Mouse (Mus musculus) liver, embryonic 16.5 days (tissue): ENCODE measurements around the gene Ildr2. TPM values are rescaled to one million over a fixed set of nuclear protein-coding genes. Genes with fewer than 3 reads are reported as not detected.

ENCODE experiments used
- ATAC-seq: fragments of 200-750 bp; cut with Nextera tagmentation; 2 replicates; pipeline ENCODE4 v1.8.0; 2017; ENCODE audit warnings: low read depth, mild to moderate bottlenecking, moderate number of reproducible peaks, moderate library complexity
- H3K27ac ChIP-seq: fragments of 300-500 bp; sonication (generic); 2 replicates; pipeline ENCODE4 v1.5.1; 2014; ENCODE audit warnings: mild to moderate bottlenecking, low read length
- H3K27me3 ChIP-seq: fragments of 300-500 bp; sonication (generic); 2 replicates; pipeline ENCODE4 v1.6.1; 2014; ENCODE audit warnings: low read depth, low read length, mixed read lengths; ENCODE audit not compliant: control insufficient read depth, insufficient read depth
- H3K36me3 ChIP-seq: fragments of 300-500 bp; sonication (generic); 2 replicates; pipeline ENCODE4 v1.6.1; 2014; ENCODE audit warnings: mild to moderate bottlenecking; ENCODE audit not compliant: control insufficient read depth, insufficient read depth
- H3K4me1 ChIP-seq: fragments of 300-500 bp; sonication (generic); 2 replicates; pipeline ENCODE4 v1.6.1; 2014; ENCODE audit warnings: low read depth, low read length, mixed read lengths; ENCODE audit not compliant: control insufficient read depth
- H3K4me2 ChIP-seq: fragments of 300-500 bp; sonication (generic); 2 replicates; pipeline ENCODE4 v1.6.1; 2014; ENCODE audit warnings: low read depth, low read length, mixed read lengths
- H3K4me3 ChIP-seq: fragments of 300-500 bp; sonication (generic); 2 replicates; pipeline ENCODE4 v1.5.1; 2014; ENCODE audit warnings: low read depth, mild to moderate bottlenecking, low read length
- H3K9ac ChIP-seq: fragments of 300-500 bp; sonication (generic); 2 replicates; pipeline ENCODE4 v1.6.1; 2014; ENCODE audit warnings: low read depth, low read length
- H3K9me3 ChIP-seq: fragments of 300-500 bp; sonication (generic); replicated peaks from 2 replicates; pipeline ENCODE4 v1.6.1; 2016; ENCODE audit warnings: low read length; ENCODE audit not compliant: control insufficient read depth
- WGBS: fragments of 180-500 bp; shearing (Covaris S2); extraction: QIAGEN DNeasy Blood & Tissue Kit; methylation state at CpG from one replicate; pipeline ENCODE4 v1.1.7; 2014; ENCODE audit not compliant: insufficient replicate concordance; 5-methylcytosine and 5-hydroxymethylcytosine counted together
- polyA plus RNA-seq: library from polyadenylated mRNA; unstranded; fragments of >200 nt; fragmentation: Nextera tagmentation; extraction: Ambion mirVana; gene quantifications from 2 replicates; pipeline ENCODE4 v1.2.1, GENCODE M21; 2015

The Ildr2 gene
- polyA plus RNA-seq, 1 experiment from 2014 or later: 0.04 TPM

DNA sequence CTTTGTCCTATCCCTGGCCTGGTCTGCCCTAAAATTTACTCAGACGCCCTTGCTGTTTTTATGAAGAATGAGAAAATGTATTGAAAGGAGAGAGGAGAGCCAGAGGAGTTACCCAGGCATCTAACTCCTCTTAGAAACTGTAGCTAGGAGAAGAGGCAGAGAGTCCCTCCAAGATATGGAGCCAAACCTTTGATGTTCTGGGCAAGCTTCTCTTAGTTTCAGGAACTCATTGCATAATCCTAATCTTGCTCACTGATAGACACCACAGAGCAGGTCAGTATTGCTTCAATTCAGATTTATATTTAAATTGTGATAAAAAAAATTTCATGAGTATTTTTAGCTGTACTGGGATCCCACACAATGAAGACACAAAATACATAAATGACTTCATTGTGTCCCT, 27.3 kb downstream of the Ildr2 start:
- H3K4me3 ChIP-seq: no peak overlapping the region
- H3K9me3 ChIP-seq: no peaks in the 10 kb centered on the region
- peaks cover 2% of the 10 kb centered on the region for H3K27me3 ChIP-seq
- H3K9ac ChIP-seq: no peak overlapping the region
- H3K4me2 ChIP-seq: no peak overlapping the region
- H3K4me1 ChIP-seq: no peaks in the 10 kb centered on the region
- no peak for ATAC-seq
- WGBS: 30% methylated on average over 1 of the region's 1 CpGs
- H3K36me3 ChIP-seq: no peaks in the 10 kb centered on the region
- no peak overlapping the region for H3K27ac ChIP-seq

DNA sequence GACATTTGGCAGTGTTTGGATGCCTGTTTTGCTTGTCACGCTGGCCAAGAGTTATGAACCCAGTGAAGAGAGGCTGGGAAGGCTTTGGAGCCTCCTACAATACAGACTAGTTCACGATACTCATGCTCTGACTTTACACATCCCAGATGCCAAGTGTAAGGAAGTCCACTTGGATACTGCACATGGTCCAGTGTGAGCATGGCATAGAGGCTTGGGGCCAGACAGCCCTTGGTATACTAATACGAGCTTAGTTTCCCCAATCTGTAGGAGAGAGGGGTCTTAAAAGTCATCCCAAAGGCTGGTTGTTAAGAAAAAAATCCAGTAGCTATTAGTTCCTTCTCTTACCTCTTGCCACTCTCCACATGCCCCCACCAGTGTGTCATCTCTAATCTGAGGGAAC, 27.9 kb downstream of the Ildr2 start:
- H3K9ac ChIP-seq: no peak overlapping the region
- no peak overlapping the region for H3K4me2 ChIP-seq
- H3K4me3 ChIP-seq: no peak overlapping the region
- ATAC-seq: no peak
- 49% methylated on average over 3 of the region's 3 CpGs for WGBS
- H3K4me1 ChIP-seq: no peaks in the 10 kb centered on the region
- H3K27me3 ChIP-seq: peaks cover 2% of the 10 kb centered on the region
- no peak overlapping the region for H3K27ac ChIP-seq
- H3K9me3 ChIP-seq: no peaks in the 10 kb centered on the region
- no peaks in the 10 kb centered on the region for H3K36me3 ChIP-seq

- Histone ChIP-seq H3K9ac (no peak overlapping the region), H3K9me3 (no peaks in the 10 kb centered on the region), H3K36me3 (no peaks in the 10 kb centered on the region), H3K4me1 (no peaks in the 10 kb centered on the region), H3K4me3 (no peak overlapping the region), H3K27me3 (peaks cover 2% of the 10 kb centered on the region), H3K4me2 (no peak overlapping the region), H3K27ac (no peak overlapping the region)
- WGBS: 10% methylated on average over 22 of the region's 22 CpGs
- no peak for ATAC-seq
Observed at GRCm38 (mm10) chr1:166282597-166283210, 28.8 kb downstream of the Ildr2 start.

GRCm38 (mm10) chr1:166283451-166283850, 29.5 kb downstream of the Ildr2 start:
- Histone ChIP-seq H3K4me2 (no peak overlapping the region), H3K36me3 (no peaks in the 10 kb centered on the region), H3K4me3 (no peak overlapping the region), H3K9me3 (no peaks in the 10 kb centered on the region), H3K27me3 (peaks cover 2% of the 10 kb centered on the region), H3K9ac (no peak overlapping the region), H3K4me1 (no peaks in the 10 kb centered on the region), H3K27ac (no peak overlapping the region)
- no peak for ATAC-seq
- 71% methylated on average over 6 of the region's 6 CpGs for WGBS

DNA sequence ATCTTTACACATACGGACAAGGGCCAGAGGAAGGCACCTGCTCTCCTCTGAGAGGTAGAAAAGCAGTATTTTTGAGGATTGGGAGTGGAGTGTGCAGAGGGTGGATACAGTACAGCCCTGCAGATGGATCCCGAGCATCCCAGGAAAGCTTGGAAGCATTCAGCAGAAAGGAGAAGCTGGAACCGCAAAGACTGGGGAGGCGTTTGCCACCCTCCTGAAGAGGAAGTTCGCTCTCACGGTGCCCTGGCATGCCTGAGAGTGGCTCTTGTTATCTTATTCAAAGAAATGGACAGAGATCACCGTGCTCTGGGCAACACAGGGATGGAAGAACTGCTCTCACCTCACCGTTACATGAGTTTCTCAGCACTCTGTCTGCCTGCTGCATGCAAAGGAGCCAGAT, 30.5 kb downstream of the Ildr2 start:
- H3K4me3 ChIP-seq: no peak overlapping the region
- peaks cover 2% of the 10 kb centered on the region for H3K27me3 ChIP-seq
- H3K9ac ChIP-seq: no peak overlapping the region
- H3K9me3 ChIP-seq: no peaks in the 10 kb centered on the region
- no peak for ATAC-seq
- H3K36me3 ChIP-seq: no peaks in the 10 kb centered on the region
- H3K4me1 ChIP-seq: no peaks in the 10 kb centered on the region
- H3K27ac ChIP-seq: no peak overlapping the region
- no peak overlapping the region for H3K4me2 ChIP-seq
- WGBS: 35% methylated on average over 8 of the region's 8 CpGs

- H3K9ac ChIP-seq: no peak overlapping the region
- H3K36me3 ChIP-seq: no peaks in the 10 kb centered on the region
- no peaks in the 10 kb centered on the region for H3K9me3 ChIP-seq
- no peaks in the 10 kb centered on the region for H3K4me1 ChIP-seq
- H3K4me2 ChIP-seq: no peak overlapping the region
- ATAC-seq: no peak
- H3K27me3 ChIP-seq: peaks cover 2% of the 10 kb centered on the region; the same call in 1 of the 2 replicates
- no peak overlapping the region for H3K27ac ChIP-seq
- 68% methylated on average over 9 of the region's 9 CpGs for WGBS
- H3K4me3 ChIP-seq: no peak overlapping the region
Observed at GRCm38 (mm10) chr1:166286231-166286630, 32.3 kb downstream of the Ildr2 start.

- no peak for ATAC-seq
- Histone ChIP-seq H3K9me3 (no peaks in the 10 kb centered on the region), H3K9ac (no peak overlapping the region), H3K4me1 (no peaks in the 10 kb centered on the region), H3K27ac (no peak overlapping the region), H3K36me3 (no peaks in the 10 kb centered on the region), H3K4me2 (no peak overlapping the region), H3K4me3 (no peak overlapping the region), H3K27me3 (no peaks in the 10 kb centered on the region)
- 62% methylated on average over 6 of the region's 6 CpGs for WGBS
Observed at GRCm38 (mm10) chr1:166290562-166290961, 36.6 kb downstream of the Ildr2 start.

DNA sequence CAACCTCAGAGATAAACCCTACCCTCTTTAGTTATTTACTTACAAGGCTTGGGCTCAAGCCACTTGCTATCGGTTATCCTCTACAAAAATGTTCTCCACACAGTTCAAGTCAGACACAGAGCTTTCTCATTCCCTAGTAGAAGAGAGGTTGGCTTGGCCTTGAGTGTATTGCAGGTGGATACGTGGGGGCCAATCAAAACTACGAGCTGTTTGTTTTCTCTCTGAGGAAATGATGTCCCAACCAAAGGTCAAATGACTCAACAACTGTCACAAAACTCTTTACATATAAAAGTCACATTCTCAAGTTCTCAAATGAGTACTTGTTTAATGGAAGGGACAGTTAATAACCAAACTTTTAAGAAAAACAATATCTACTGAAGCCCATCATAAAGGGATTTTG, 39.1 kb downstream of the Ildr2 start:
- no peaks in the 10 kb centered on the region for H3K4me1 ChIP-seq
- H3K9me3 ChIP-seq: no peaks in the 10 kb centered on the region
- no peak overlapping the region for H3K4me3 ChIP-seq
- no peaks in the 10 kb centered on the region for H3K27me3 ChIP-seq
- 51% methylated on average over 3 of the region's 3 CpGs for WGBS
- H3K36me3 ChIP-seq: no peaks in the 10 kb centered on the region
- no peak overlapping the region for H3K9ac ChIP-seq
- no peak for ATAC-seq
- H3K4me2 ChIP-seq: no peak overlapping the region
- H3K27ac ChIP-seq: no peak overlapping the region

DNA sequence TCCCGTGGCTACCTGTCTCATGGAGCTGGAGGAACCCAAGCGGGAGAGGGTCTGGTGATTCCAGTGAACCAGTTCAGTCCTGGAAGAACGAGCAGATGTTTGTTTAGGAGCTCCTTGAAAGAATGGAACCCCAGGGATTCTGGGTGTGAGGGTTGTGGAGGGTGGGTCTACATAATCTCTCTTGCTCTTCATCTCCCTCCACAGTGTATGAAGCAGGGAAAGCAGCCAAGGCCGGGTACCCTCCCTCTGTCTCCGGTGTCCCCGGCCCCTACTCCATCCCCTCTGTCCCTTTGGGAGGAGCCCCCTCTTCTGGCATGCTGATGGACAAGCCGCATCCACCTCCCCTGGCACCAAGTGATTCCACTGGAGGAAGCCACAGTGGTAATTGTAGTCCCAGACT, 41.6 kb downstream of the Ildr2 start:
- WGBS: 49% methylated on average over 7 of the region's 7 CpGs
- H3K9me3 ChIP-seq: no peaks in the 10 kb centered on the region
- no peaks in the 10 kb centered on the region for H3K4me1 ChIP-seq
- no peaks in the 10 kb centered on the region for H3K36me3 ChIP-seq
- H3K4me2 ChIP-seq: no peak overlapping the region
- no peak for ATAC-seq
- H3K27ac ChIP-seq: no peak overlapping the region
- no peaks in the 10 kb centered on the region for H3K27me3 ChIP-seq
- no peak overlapping the region for H3K9ac ChIP-seq
- no peak overlapping the region for H3K4me3 ChIP-seq
